Mouse (Mus musculus) spleen, adult 2 months (tissue): ENCODE measurements around the gene Fbxw10. TPM values are rescaled to one million over a fixed set of nuclear protein-coding genes. Genes with fewer than 3 reads are reported as not detected.

ENCODE experiments used
- DNase-seq, 2 experiments: peaks; one replicate each; pipeline versions ENCODE4 v3.0.0 to v3.0.0-alpha.2; 2012 to 2021; ENCODE audit warnings: low spot score in 2 of 2, low read depth in 1 of 2
- H3K27ac ChIP-seq: fragments of 200-500 bp; 2 replicates; pipeline ENCODE4 v1.5.1; 2012; ENCODE audit warnings: low read length, inconsistent platforms; ENCODE audit not compliant: insufficient read depth
- H3K27me3 ChIP-seq: fragments of 200-500 bp; 2 replicates; pipeline ENCODE4 v1.6.1; 2012; ENCODE audit warnings: mild to moderate bottlenecking, moderate library complexity, low read length, inconsistent platforms; ENCODE audit not compliant: control insufficient read depth, insufficient read depth
- H3K36me3 ChIP-seq: fragments of 200-500 bp; 2 replicates; pipeline ENCODE4 v1.6.1; 2012; ENCODE audit warnings: mild to moderate bottlenecking, low read length, inconsistent platforms; ENCODE audit not compliant: control insufficient read depth, insufficient read depth
- H3K4me1 ChIP-seq: fragments of 200-500 bp; 2 replicates; pipeline ENCODE4 v1.6.1; 2011; ENCODE audit warnings: inconsistent platforms; ENCODE audit not compliant: control insufficient read depth, insufficient read depth, insufficient read length
- H3K4me3 ChIP-seq: fragments of 200-500 bp; 2 replicates; pipeline ENCODE4 v1.5.1; 2011; ENCODE audit warnings: mild to moderate bottlenecking, inconsistent platforms; ENCODE audit not compliant: insufficient read depth, insufficient read length; ENCODE audit errors: extremely low read depth
- CTCF ChIP-seq: fragments of 200-500 bp; IDR thresholded peaks from 2 replicates; pipeline ENCODE4 v1.5.1; 2011; ENCODE audit warnings: mild to moderate bottlenecking, inconsistent platforms; ENCODE audit not compliant: insufficient read depth, insufficient read length, insufficient replicate concordance; ENCODE audit errors: extremely low read depth
- POLR2A ChIP-seq: fragments of 200-500 bp; IDR thresholded peaks from 2 replicates; pipeline ENCODE4 v1.6.1; 2011; ENCODE audit warnings: low read depth, low read length, inconsistent platforms
- WGBS: fragments of 180-500 bp; shearing (Covaris S2); methylation state at CpG from one replicate; pipeline ENCODE4 v1.1.7; 2018; 5-methylcytosine and 5-hydroxymethylcytosine counted together
- polyA plus RNA-seq: library from polyadenylated mRNA; depleted of rRNA; stranded (reverse); fragments of >200 nt; gene quantifications from 2 replicates; pipeline ENCODE4 v1.2.3, GENCODE M21; 2012

Gene Fbxw10
- polyA plus RNA-seq, 1 experiment = 0.69 TPM

DNA sequence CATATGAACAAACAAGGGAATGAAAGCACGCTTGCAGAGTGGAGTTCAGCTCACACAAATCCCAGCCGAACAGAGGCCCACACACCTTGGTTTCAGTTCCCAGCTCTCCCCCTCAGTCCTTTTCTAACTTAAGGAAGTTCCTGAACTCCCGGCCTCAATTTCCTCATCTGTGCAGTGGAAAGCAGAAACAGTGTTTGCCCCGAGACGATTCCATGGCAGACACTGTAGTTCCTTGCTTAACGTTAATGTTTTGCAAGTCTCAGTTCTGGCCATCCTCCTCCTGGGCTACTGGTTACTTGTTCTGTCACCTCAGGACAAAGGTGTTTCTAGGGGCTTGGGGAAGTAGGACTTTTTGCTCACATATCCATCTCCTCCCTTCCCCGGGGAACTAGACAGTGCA is 19.8 kb downstream of the Fbxw10 start:
- Histone ChIP-seq H3K27me3 (no peaks in the 10 kb centered on the region), H3K4me1 (no peaks in the 10 kb centered on the region), H3K4me3 (no peak overlapping the region), H3K36me3 (no peaks in the 10 kb centered on the region), H3K27ac (no peak overlapping the region)
- WGBS = 66% methylated on average over 7 of the region's 7 CpGs
- DNase-seq = no peak
- TF ChIP-seq CTCF (no peak), POLR2A (no peak)

DNA sequence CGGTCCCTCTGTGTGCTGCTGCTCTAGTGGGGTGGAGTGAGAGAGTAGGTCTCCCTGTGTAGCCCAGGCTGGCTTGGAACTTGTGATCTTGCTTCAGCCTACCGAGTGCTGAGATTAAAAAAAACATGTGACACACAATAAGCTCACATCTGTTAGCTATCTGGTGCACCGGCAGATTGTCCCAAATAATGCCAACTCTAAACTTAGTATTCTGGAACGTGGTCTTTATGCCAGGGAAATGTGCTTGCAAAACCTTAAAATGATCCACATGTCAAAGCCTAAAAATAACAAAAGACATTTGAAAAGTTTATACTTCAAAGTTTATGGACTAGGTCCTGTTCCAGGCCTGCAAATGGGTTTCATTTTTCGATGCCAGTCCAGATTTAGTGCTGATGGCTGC is 22.3 kb downstream of the Fbxw10 start:
- no peak overlapping the region for H3K27ac ChIP-seq
- no peaks in the 10 kb centered on the region for H3K4me1 ChIP-seq
- H3K4me3 ChIP-seq = no peak overlapping the region
- TF ChIP-seq POLR2A (no peak), CTCF (no peak)
- H3K27me3 ChIP-seq = no peaks in the 10 kb centered on the region
- no peak for DNase-seq
- WGBS = 86% methylated on average over 5 of the region's 5 CpGs
- H3K36me3 ChIP-seq = no peaks in the 10 kb centered on the region

DNA sequence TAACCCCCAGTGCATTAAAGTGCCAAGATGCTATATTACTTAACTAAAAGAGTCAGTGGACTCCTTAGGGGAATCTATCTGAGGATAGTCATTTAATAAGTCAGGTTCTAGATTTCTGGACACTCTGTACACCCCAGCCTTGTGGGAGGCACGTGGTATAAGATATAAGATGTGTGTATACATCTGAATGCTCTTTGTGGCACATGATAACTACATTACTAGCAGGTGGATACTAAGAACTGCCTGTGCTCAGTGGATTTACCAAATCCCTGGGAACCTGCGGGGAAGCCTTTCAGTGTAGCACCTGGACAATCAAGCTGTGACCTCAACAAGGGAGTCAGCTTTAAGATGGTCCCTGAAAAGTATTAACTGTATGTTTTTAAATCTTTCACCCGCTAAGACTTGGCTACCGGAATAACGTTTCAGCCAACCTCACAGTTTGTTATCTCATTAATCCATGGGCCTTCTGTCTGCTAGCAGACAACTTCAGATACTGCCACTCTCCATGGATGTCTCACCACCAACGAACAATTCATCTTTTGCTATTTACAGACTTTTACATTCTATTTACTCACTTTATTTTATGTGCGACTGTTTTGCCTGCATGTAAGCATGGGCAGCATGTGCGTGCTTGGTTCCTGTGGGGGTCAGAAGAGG is 23.0 kb downstream of the Fbxw10 start:
- no peak for DNase-seq

DNA sequence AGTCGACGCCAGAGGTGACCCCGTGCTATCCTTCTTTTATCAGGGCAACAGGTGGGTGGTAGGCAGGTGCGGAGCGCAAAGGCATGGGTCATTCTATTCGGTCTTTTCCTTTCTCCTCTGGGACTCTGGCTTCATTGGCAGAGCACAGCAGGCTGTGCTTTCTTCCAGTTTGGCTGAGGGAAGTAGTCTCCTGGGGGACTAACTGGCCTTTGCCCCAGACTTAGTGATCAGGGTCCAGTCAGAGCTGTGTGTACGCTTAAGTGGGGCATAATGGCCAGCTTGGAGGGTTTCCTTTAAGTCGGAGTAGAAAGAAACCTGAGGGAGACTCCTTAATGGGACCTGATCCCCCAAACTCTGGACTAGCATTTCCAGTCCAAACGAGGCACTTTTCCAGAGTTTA is 26.6 kb downstream of the Fbxw10 start:
- H3K4me3 ChIP-seq = no peak overlapping the region
- no peak overlapping the region for H3K27ac ChIP-seq
- H3K27me3 ChIP-seq = no peaks in the 10 kb centered on the region
- WGBS = 88% methylated on average over 9 of the region's 9 CpGs
- H3K36me3 ChIP-seq = no peaks in the 10 kb centered on the region
- H3K4me1 ChIP-seq = no peaks in the 10 kb centered on the region
- no peak for TF ChIP-seq POLR2A
- no peak for TF ChIP-seq CTCF
- no peak for DNase-seq

More for the DNA sequence above, 23.0 kb downstream of the Fbxw10 start:
- Histone ChIP-seq H3K27me3 (no peaks in the 10 kb centered on the region), H3K36me3 (no peaks in the 10 kb centered on the region), H3K4me3 (no peak overlapping the region), H3K27ac (no peak overlapping the region), H3K4me1 (no peaks in the 10 kb centered on the region)
- 85% methylated on average over 8 of the region's 8 CpGs for WGBS
- TF ChIP-seq POLR2A = no peak
- TF ChIP-seq CTCF = no peak

DNA sequence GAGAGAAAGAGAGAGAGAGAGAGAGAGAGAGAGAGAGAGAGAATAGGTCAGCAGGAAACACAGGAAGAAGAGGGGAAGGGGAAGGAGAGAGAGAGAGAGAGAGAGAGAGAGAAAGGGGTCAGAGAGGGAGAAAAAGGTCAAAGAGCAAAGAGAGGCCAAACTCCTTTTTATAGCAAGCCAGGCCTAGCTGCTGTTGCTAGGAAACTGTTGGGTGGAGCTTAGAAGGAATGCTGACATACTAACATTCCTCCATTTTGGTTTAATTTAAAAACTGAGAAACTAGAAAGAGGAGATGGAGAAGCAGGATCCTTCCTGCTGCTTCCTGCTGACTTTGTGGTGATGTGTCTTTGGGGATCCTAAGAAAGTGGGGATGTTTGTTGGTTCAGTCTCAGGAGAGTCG is 28.8 kb downstream of the Fbxw10 start:
- Histone ChIP-seq H3K36me3 (no peaks in the 10 kb centered on the region), H3K27ac (no peak overlapping the region), H3K27me3 (no peaks in the 10 kb centered on the region), H3K4me1 (no peaks in the 10 kb centered on the region; the same call in 1 of the 2 replicates), H3K4me3 (no peak overlapping the region)
- WGBS = 89% methylated on average over 1 of the region's 1 CpGs
- no peak for DNase-seq
- TF ChIP-seq CTCF = no peak
- TF ChIP-seq POLR2A = no peak

DNA sequence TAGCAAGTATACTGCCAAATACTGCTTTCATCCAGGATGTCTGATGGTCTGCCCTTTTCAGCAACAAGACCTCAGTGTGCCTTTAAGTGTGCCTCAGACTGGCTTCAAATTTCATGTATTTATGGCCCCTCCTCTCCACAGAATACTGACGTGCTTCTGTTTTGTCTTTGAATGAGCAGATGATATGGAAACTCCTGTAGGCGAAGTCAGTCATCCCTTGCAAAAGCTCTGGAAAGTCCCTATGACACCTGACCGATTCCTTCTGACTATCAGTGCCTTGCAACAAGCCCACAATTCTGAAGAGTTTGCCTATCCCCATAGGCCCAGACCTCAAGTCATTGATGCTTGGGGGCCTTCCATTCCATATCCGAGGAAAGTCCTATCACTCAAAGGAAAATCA is 29.6 kb downstream of the Fbxw10 start:
- 72% methylated on average over 4 of the region's 4 CpGs for whole genome bisulfite sequencing
- no peak for TF ChIP-seq CTCF
- no peak for TF ChIP-seq POLR2A
- H3K27ac ChIP-seq = no peak overlapping the region
- H3K4me1 ChIP-seq = no peaks in the 10 kb centered on the region; the same call in 1 of the 2 replicates
- DNase-seq = no peak
- H3K27me3 ChIP-seq = no peaks in the 10 kb centered on the region
- H3K4me3 ChIP-seq = no peak overlapping the region
- H3K36me3 ChIP-seq = no peaks in the 10 kb centered on the region

DNA sequence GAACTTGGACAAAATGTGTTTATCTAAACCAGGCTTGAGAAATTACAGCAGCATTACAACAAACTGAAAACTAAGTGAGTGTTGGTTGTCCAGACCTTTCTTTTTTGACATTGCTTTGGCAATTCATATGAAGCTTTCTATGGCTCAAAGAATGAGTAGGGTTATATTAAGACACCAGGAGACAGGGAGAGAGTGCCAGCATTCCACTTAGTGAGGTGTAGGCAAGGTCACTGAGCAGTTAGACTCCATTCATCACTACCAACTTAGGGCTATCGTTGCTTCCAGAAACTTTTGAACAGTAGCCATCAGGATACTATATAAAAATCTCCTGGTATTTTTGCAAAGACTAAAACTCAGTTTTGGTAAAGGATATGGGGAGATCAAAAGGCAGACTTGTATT is 30.5 kb downstream of the Fbxw10 start:
- no peak for DNase-seq
- H3K27ac ChIP-seq = no peak overlapping the region
- no peak overlapping the region for H3K4me3 ChIP-seq
- H3K36me3 ChIP-seq = no peaks in the 10 kb centered on the region
- no peaks in the 10 kb centered on the region for H3K27me3 ChIP-seq
- no peaks in the 10 kb centered on the region; the same call in 1 of the 2 replicates for H3K4me1 ChIP-seq
- WGBS = 88% methylated on average over 1 of the region's 1 CpGs
- TF ChIP-seq POLR2A = no peak
- no peak for TF ChIP-seq CTCF
